Mouse (Mus musculus): ENCODE results near the gene Gm29735. TPM values are rescaled to one million over a fixed set of nuclear protein-coding genes. Genes with fewer than 3 reads are reported as not detected.

Gene Gm29735
- polyA plus RNA-seq, 1 experiment from 2014 or later: not detected

GRCm38 (mm10) chr7:142119632-142120031 is 37.3 kb downstream of the Gm29735 start:
- peak; percentile 54 for TF ChIP-seq CTCF (IDR thresholded peaks at IDR 0.05)
- no peak for DNase-seq (ENCODE audit: low read depth, low spot score)
- no peak for ATAC-seq
- in situ Hi-C loops (cut with MboI; ENCODE audit: low pct_unique_long_range_greater_than_20kb): no loop called here
- ChIA-PET CTCF (interaction anchor here (0.9 to 1.2 kb wide), 2 partner anchors 10 to 49 kb away, joined by 3 read pairs; no protein-coding TSS in a partner anchor), POLR2A (no interaction called here)
- H3K27me3 ChIP-seq: no peaks in the 10 kb centered on the region

Other genes with a start within 250 kb of the Gm29735 start
- gene Tollip, start 238.6 kb downstream of the Gm29735 start, polyA plus RNA-seq (2021): 48.0 TPM
- 0.04 TPM for gene Brsk2, start 207.4 kb downstream of the Gm29735 start, polyA plus RNA-seq (2021)
- gene Mob2, start 96.0 kb downstream of the Gm29735 start, polyA plus RNA-seq (2021): 35.2 TPM
- 15.2 TPM for gene Dusp8, start 61.3 kb downstream of the Gm29735 start, polyA plus RNA-seq (2021)
- not detected for gene Gm45618, start 36.4 kb downstream of the Gm29735 start, polyA plus RNA-seq (2021)
- not detected for gene Gm39115, start 21.1 kb downstream of the Gm29735 start, polyA plus RNA-seq (2021)
- not detected for gene Gm45337, start 12.5 kb downstream of the Gm29735 start, polyA plus RNA-seq (2021)
- gene Gm4553, start 8.6 kb upstream of the Gm29735 start, polyA plus RNA-seq (2021): not detected
- not detected for gene Krtap5-2, start 18.9 kb upstream of the Gm29735 start, polyA plus RNA-seq (2021)
- gene Gm10153, start 33.3 kb upstream of the Gm29735 start, polyA plus RNA-seq (2021): not detected
- not detected for gene Krtap5-3, start 44.3 kb upstream of the Gm29735 start, polyA plus RNA-seq (2021)
- gene Gm7579, start 54.7 kb upstream of the Gm29735 start, polyA plus RNA-seq (2021): not detected
- gene Krtap5-5, start 72.9 kb upstream of the Gm29735 start, polyA plus RNA-seq (2021): not detected
- gene Gm40460, start 84.0 kb upstream of the Gm29735 start, polyA plus RNA-seq (2021): not detected
- not detected for gene Gm2431, start 101.2 kb upstream of the Gm29735 start, polyA plus RNA-seq (2021)
- gene Gm4559, start 117.2 kb upstream of the Gm29735 start, polyA plus RNA-seq (2021): not detected
- not detected for gene Krtap5-1, start 140.0 kb upstream of the Gm29735 start, polyA plus RNA-seq (2021)
- gene Krtap5-4, start 146.4 kb upstream of the Gm29735 start, polyA plus RNA-seq (2021): not detected
- 325 TPM for gene Ifitm10, start 216.6 kb upstream of the Gm29735 start, polyA plus RNA-seq (2021)
- 1,155 TPM for gene Gm49369, start 225.6 kb upstream of the Gm29735 start, polyA plus RNA-seq (2021)
- gene Ctsd, start 230.9 kb upstream of the Gm29735 start, polyA plus RNA-seq (2021): 3,389 TPM